Mouse (Mus musculus) brain, embryonic 14.5 days (tissue): ENCODE results near the gene Filip1l.

Experiments
- CTCF ChIP-seq: fragments of 200-500 bp; IDR thresholded peaks from 2 replicates; pipeline ENCODE4 v1.5.1; 2012; ENCODE audit warnings: inconsistent platforms, mild to moderate bottlenecking, moderate library complexity, borderline replicate concordance; ENCODE audit not compliant: insufficient read depth, insufficient read length; ENCODE audit errors: extremely low read depth
- POLR2A ChIP-seq: fragments of 200-500 bp; IDR thresholded peaks from 2 replicates; pipeline ENCODE4 v1.6.1; 2012; ENCODE audit warnings: mild to moderate bottlenecking, inconsistent platforms, borderline replicate concordance; ENCODE audit not compliant: poor library complexity, insufficient read depth, insufficient read length, severe bottlenecking; ENCODE audit errors: extremely low read depth

DNA sequence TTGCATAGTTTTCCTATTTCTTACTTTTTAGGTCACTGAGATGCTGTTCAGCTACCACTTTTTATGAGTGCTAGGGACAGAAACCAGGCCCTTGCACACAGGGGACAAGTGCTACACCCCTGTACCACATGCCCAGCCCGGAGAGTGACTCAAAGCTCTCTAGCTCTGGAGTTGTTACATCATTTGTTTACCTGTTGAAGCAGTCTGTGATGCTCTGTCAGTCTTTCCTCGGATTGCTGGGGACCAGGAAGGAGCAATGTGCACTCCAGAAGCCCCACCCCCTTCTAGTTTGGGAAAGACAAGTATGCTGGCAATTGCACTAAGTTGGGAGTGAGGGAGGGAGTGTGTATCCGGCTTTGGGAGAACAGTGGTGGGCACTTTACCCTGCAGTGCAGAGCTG, 3.2 kb upstream of the Filip1l start:
- no peak for TF ChIP-seq CTCF
- TF ChIP-seq POLR2A, result no peak
